Mouse (Mus musculus) megakaryocyte-erythroid progenitor cell, adult 5 weeks (primary cell): ENCODE results near the gene Scn4a. TPM values are rescaled to one million over a fixed set of nuclear protein-coding genes. Genes with fewer than 3 reads are reported as not detected.

Experiments
- polyA plus RNA-seq: library from polyadenylated mRNA; stranded (reverse); fragments of >175 nt; gene quantifications from 2 replicates; pipeline ENCODE4 v1.2.3, GENCODE M21; 2012

The Scn4a gene
- polyA plus RNA-seq, result 0.07 and 0.17 TPM in 2 replicates

GRCm38 (mm10) chr11:106353188-106353587 lies at the start of gene Scn4a:
Scn4a (minus strand) TSS chr11:106353288.

GRCm38 (mm10) chr11:106387791-106388216 lies 34.7 kb upstream of the Scn4a start, which contains the start of gene Icam2:
Icam2 (minus strand) TSS chr11:106388075.

GRCm38 (mm10) chr11:106365366-106365765 lies 12.3 kb upstream of the Scn4a start, which contains the start of gene Prr29:
Prr29 (plus strand) TSS chr11:106365472.

GRCm38 (mm10) chr11:106314333-106314812 lies 38.7 kb downstream of the Scn4a start, which contains the start of gene Cd79b:
Cd79b (minus strand) TSS chr11:106314762.

GRCm38 (mm10) chr11:106301765-106302164 lies 51.3 kb downstream of the Scn4a start, which contains the start of gene Gh:
Gh (minus strand) TSS chr11:106301865.

GRCm38 (mm10) chr11:106276454-106276853 lies 76.6 kb downstream of the Scn4a start, which contains the start of gene Tcam1:
Tcam1 (plus strand) TSS chr11:106276672.

GRCm38 (mm10) chr11:106272644-106273310 lies 80.3 kb downstream of the Scn4a start, which contains the start of gene Smarcd2:
Smarcd2 (minus strand) TSS chr11:106272972.

Other genes with a start within 250 kb of the Scn4a start
- 0.62 TPM in 1 of 2 replicates, not detected in the other for gene Gm10840, start 192.4 kb downstream of the Scn4a start, polyA plus RNA-seq
- 189 and 236 TPM in 2 replicates for gene Limd2, start 192.4 kb downstream of the Scn4a start, polyA plus RNA-seq
- gene Strada, start 151.1 kb downstream of the Scn4a start, polyA plus RNA-seq, result 42.4 and 43.4 TPM in 2 replicates
- 3.2 and 4.1 TPM in 2 replicates for gene Ccdc47, start 136.9 kb downstream of the Scn4a start, polyA plus RNA-seq
- 27.1 and 41.4 TPM in 2 replicates for gene Ddx42, start 136.4 kb downstream of the Scn4a start, polyA plus RNA-seq
- 12.7 and 18.5 TPM in 2 replicates for gene Ftsj3, start 97.2 kb downstream of the Scn4a start, polyA plus RNA-seq
- 51.2 and 64.3 TPM in 2 replicates for gene Psmc5, start 97.1 kb downstream of the Scn4a start, polyA plus RNA-seq
- 138 and 142 TPM in 2 replicates for gene Smarcd2, start 80.3 kb downstream of the Scn4a start, polyA plus RNA-seq
- 0.21 and 0.33 TPM in 2 replicates for gene Tcam1, start 76.6 kb downstream of the Scn4a start, polyA plus RNA-seq
- not detected in 2 replicates for gene Gh, start 51.4 kb downstream of the Scn4a start, polyA plus RNA-seq
- gene Cd79b, start 38.5 kb downstream of the Scn4a start, polyA plus RNA-seq, result 6.0 and 10.1 TPM in 2 replicates
- gene Prr29, start 12.2 kb upstream of the Scn4a start, polyA plus RNA-seq, result 0.10 and 0.23 TPM in 2 replicates
- gene Icam2, start 34.8 kb upstream of the Scn4a start, polyA plus RNA-seq, result 42.6 and 44.4 TPM in 2 replicates
- 26.2 and 34.6 TPM in 2 replicates for gene Ern1, start 134.6 kb upstream of the Scn4a start, polyA plus RNA-seq